Mouse (Mus musculus): ENCODE data around the gene Smc6. TPM values are rescaled to one million over a fixed set of nuclear protein-coding genes. Genes with fewer than 3 reads are reported as not detected.

Smc6 gene
- total RNA-seq, 2 experiments from 2014 or later = 31.3 to 34.1 TPM

Small RNA genes within 50 kb of the gene (microRNA-seq; reads per million reads assigned to microRNA genes)
- gene Mir7675 = 0 reads per million in 2 experiments

Other genes with a start within 250 kb of the Smc6 start
- 1 to 10 TPM; 6.6 to 6.8 TPM for gene Kcns3, start 114.8 kb upstream of the Smc6 start, total RNA-seq (2021)
- not detected for gene Msgn1, start 56.9 kb upstream of the Smc6 start, total RNA-seq (2021)
- gene Gen1, start 85 bp upstream of the Smc6 start, total RNA-seq (2021) = 1 to 10 TPM; 1.5 to 2.9 TPM
- gene Vsnl1, start 170.7 kb downstream of the Smc6 start, total RNA-seq (2021) = 100 to 1,000 TPM; 377 to 391 TPM
- gene Rad51ap2, start 190.2 kb downstream of the Smc6 start, total RNA-seq (2021) = under 1 TPM; 0.69 to 0.81 TPM